Mouse (Mus musculus) small intestine, adult 2 months (tissue): ENCODE data around the gene Tdrd7. TPM values are rescaled to one million over a fixed set of nuclear protein-coding genes. Genes with fewer than 3 reads are reported as not detected.

ENCODE experiments used
- H3K27ac ChIP-seq: fragments of 200-500 bp; 2 replicates; pipeline ENCODE4 v1.5.1; 2012; ENCODE audit warnings: low read depth, low read length, control low read depth, inconsistent platforms; ENCODE audit not compliant: insufficient read depth
- H3K27me3 ChIP-seq: fragments of 200-500 bp; 2 replicates; pipeline ENCODE4 v1.6.1; 2012; ENCODE audit warnings: mild to moderate bottlenecking, moderate library complexity, low read length, inconsistent platforms; ENCODE audit not compliant: control insufficient read depth, insufficient read depth
- H3K36me3 ChIP-seq: fragments of 200-500 bp; 2 replicates; pipeline ENCODE4 v1.6.1; 2012; ENCODE audit warnings: mild to moderate bottlenecking, low read length, control low read depth, inconsistent platforms; ENCODE audit not compliant: control insufficient read depth, insufficient read depth
- H3K4me1 ChIP-seq: fragments of 200-500 bp; 2 replicates; pipeline ENCODE4 v1.6.1; 2012; ENCODE audit warnings: low read length, inconsistent platforms, mixed read lengths; ENCODE audit not compliant: control insufficient read depth, insufficient read depth, insufficient read length
- H3K4me3 ChIP-seq: fragments of 200-500 bp; 2 replicates; pipeline ENCODE4 v1.5.1; 2012; ENCODE audit warnings: low read depth, mild to moderate bottlenecking, control low read depth, inconsistent platforms, low read length, moderate library complexity
- CTCF ChIP-seq: fragments of 200-500 bp; IDR thresholded peaks from 2 replicates; pipeline ENCODE4 v1.5.1; 2012; ENCODE audit warnings: low read depth, mild to moderate bottlenecking, control low read depth, inconsistent platforms, low read length, moderate library complexity, mixed read lengths; ENCODE audit not compliant: insufficient replicate concordance, insufficient read length; ENCODE audit errors: extremely low read depth
- POLR2A ChIP-seq: fragments of 200-500 bp; IDR thresholded peaks from 2 replicates; pipeline ENCODE4 v1.6.1; 2012; ENCODE audit warnings: low read depth, mild to moderate bottlenecking, control low read depth, inconsistent platforms, low read length, moderate library complexity
- WGBS: fragments of 180-500 bp; shearing (Covaris S2); methylation state at CpG from one replicate; pipeline ENCODE4 v1.1.7; 2018; 5-methylcytosine and 5-hydroxymethylcytosine counted together
- polyA plus RNA-seq: library from polyadenylated mRNA; depleted of rRNA; stranded (reverse); fragments of >200 nt; gene quantifications from 2 replicates; pipeline ENCODE4 v1.2.3, GENCODE M21; 2012

The Tdrd7 gene
- polyA plus RNA-seq, 1 experiment: 21.9 TPM

DNA sequence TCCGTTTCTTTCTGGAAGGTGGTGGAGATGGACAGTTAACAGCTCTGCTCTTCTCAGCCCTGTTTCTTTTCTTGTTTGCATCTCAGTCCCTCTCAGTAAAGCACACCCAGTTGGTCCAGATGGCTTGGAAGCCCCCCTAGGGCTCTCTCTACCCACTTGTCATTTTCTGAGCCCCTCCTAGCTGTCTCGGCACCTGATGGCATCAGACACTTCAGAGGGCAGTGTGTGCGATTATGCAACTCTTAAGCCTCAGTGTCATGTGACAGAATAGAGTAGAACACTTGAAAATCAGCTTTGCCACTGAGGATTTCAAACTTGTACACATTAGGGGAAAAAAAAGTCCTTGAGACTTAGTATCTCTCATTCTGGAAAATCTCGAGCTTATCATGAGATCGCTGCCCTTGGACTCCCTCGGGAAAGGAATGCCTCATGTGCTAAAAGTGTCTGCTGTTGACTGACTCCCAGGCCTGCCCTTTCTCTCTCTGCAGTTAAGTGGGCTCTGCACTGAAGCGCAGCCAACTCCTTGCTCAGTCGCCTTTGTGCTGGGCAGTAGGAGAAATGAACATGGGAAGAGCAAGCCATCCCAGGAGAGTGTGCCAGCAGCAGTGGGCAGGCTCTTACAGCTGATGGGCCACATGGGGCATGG is 100.7 kb downstream of the Tdrd7 start:
- TF ChIP-seq CTCF: no peak
- TF ChIP-seq POLR2A: no peak
- Histone ChIP-seq H3K4me3 (no peak overlapping the region), H3K27ac (no peak overlapping the region), H3K36me3 (no peaks in the 10 kb centered on the region), H3K4me1 (no peaks in the 10 kb centered on the region), H3K27me3 (no peaks in the 10 kb centered on the region)
- WGBS: 50% methylated on average over 8 of the region's 8 CpGs

DNA sequence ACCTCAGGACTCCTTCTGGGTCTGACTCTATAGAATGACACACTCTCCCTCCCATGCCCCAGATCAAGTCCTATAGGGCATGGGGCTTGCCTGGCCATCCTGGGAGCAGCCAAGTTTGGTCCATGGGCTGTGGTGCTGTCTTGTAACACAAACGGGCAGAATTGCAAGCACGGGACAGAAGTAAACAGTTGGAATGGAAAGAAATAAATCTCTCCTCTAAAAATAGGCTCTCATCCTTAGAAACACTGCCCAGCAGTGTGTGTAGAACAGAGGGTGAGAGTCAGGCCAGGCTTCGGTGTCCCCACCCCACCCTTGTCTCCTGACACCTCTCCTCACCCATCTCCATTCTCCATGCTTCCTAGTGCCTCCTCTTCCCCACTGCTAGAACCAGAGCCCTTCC is 102.9 kb downstream of the Tdrd7 start:
- H3K27ac ChIP-seq: 0 out of 2 replicates have a peak overlapping the region, but pooled peaks have one; percentile 28
- H3K36me3 ChIP-seq: no peaks in the 10 kb centered on the region
- 71% methylated on average over 3 of the region's 3 CpGs for WGBS
- H3K4me1 ChIP-seq: no peaks in the 10 kb centered on the region
- no peak for TF ChIP-seq CTCF
- TF ChIP-seq POLR2A: no peak
- H3K4me3 ChIP-seq: no peak overlapping the region
- H3K27me3 ChIP-seq: no peaks in the 10 kb centered on the region

DNA sequence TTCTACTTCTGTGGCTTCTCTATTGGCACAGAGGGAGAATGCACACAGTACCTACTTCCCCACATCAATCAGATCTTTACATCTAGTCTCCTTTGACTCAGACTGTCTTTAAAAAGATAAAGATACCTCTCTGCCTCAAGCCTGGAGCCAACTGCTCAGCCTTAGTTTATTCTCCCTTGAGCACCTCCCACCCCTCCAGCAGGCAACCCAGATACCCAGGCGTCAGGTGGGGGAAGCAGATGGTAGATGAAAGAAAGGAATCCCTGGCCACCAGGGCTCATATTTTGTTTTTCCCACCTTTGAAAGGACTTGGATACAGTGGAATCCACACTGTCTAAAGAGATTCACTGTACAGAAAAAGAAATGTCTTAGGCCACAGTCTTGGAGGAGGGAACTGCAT is 103.4 kb downstream of the Tdrd7 start:
- H3K36me3 ChIP-seq: no peaks in the 10 kb centered on the region
- TF ChIP-seq CTCF (no peak), POLR2A (no peak)
- H3K4me1 ChIP-seq: no peaks in the 10 kb centered on the region
- WGBS: 41% methylated on average over 1 of the region's 1 CpGs
- no peak overlapping the region for H3K4me3 ChIP-seq
- H3K27ac ChIP-seq: 0 out of 2 replicates have a peak overlapping the region, but pooled peaks have one; percentile 28
- no peaks in the 10 kb centered on the region for H3K27me3 ChIP-seq

DNA sequence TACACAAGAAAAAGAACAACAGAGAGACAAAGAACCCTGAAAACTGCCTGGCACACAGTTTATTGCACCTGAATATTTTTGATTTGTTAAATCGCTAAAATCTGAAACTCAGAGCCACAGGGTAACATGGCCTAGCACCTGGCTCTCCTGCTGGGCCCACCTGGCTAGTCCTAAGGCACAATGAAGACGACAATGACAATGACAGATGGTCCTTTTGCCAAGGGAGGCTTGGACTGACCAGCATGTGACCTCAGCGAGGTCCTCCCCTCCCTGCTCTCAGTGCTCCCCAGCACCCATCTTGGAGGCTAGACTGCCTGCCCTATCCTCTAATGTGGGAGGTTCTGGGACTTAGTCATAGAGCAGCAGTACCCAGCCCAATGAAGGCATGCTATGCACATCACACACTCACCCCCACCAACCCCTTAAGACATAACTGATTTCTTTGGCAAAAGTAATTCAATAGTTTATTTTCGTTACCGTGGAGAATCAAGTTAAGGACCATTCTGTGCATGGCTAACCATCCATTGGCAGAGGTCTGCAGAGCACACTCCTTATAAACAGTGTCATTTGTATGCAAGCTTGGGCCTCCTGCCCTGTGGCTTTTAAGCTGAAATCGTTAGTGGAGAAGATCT is 104.8 kb downstream of the Tdrd7 start:
- H3K27ac ChIP-seq: no peak overlapping the region
- H3K36me3 ChIP-seq: no peaks in the 10 kb centered on the region
- TF ChIP-seq CTCF: no peak
- no peak for TF ChIP-seq POLR2A
- H3K4me3 ChIP-seq: no peak overlapping the region
- H3K27me3 ChIP-seq: no peaks in the 10 kb centered on the region
- 66% methylated on average over 6 of the region's 6 CpGs for WGBS
- no peaks in the 10 kb centered on the region for H3K4me1 ChIP-seq

DNA sequence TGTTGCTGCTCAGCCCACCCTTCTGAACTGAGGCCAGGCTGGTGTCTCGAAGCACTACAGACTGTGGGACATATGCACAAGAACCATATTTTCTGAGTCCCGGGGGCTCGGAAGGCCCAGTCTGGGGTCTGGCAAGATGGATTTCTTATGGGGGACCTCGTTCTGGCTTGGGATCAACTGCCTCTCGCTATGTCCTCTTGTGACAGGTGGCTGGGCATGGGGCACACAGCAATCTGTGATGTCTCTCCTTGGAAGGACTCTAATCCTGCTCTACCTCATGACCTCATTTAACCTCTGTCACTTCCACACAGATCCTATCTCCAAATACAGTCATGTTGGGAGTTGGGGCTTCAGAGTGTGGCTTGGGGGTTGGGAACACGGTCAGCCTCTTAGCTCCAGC is 107.5 kb downstream of the Tdrd7 start:
- no peak for TF ChIP-seq CTCF
- TF ChIP-seq POLR2A: no peak
- Histone ChIP-seq H3K36me3 (no peaks in the 10 kb centered on the region), H3K4me3 (no peak overlapping the region), H3K27me3 (no peaks in the 10 kb centered on the region), H3K27ac (no peak overlapping the region), H3K4me1 (no peaks in the 10 kb centered on the region)
- WGBS: 86% methylated on average over 6 of the region's 6 CpGs

DNA sequence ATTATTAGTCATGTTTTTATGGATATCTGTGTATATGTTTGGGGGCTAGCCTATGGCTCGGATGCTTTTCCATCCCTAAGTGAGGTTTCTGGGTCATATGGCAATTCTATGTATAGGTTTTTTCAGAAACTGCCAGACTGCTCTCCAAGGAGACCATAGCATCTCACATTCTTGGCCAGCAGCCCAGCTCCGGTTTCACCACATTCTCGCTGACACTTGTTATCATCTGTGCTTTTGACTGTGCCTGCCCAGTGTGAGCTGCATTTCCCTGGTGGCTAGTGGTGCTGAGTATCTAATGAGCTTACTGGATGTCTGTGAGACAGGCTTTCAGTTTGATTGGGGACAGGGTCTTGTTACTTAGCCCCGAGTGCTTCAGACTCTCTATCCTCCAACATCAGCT is 108.6 kb downstream of the Tdrd7 start:
- no peak for TF ChIP-seq CTCF
- no peaks in the 10 kb centered on the region for H3K36me3 ChIP-seq
- H3K4me3 ChIP-seq: no peak overlapping the region
- 47% methylated on average over 4 of the region's 4 CpGs for WGBS
- no peaks in the 10 kb centered on the region for H3K4me1 ChIP-seq
- H3K27ac ChIP-seq: no peak overlapping the region
- no peaks in the 10 kb centered on the region for H3K27me3 ChIP-seq

DNA sequence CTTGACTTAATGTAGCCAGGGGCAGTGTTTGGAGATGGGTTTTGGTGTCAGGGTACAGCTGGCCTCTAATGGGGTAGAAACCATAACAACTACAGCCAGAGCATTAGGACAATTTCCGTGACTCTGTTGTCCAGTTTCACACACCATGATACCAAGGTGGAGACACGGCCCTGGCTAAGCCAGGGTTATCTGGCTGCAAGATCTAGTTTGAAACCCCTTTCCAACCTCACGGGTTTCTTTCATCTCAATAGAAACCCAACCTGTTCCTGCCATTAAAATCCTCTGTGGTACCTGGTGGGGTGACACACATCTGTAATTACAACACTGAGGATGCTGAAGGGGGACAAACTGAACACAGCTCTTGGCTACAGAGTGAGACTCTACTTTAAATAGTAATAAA is 110.5 kb downstream of the Tdrd7 start:
- 82% methylated on average over 3 of the region's 3 CpGs for WGBS
- Histone ChIP-seq H3K27me3 (no peaks in the 10 kb centered on the region), H3K36me3 (no peaks in the 10 kb centered on the region), H3K4me1 (no peaks in the 10 kb centered on the region), H3K27ac (no peak overlapping the region), H3K4me3 (no peak overlapping the region)
- TF ChIP-seq CTCF (no peak), POLR2A (no peak)

DNA sequence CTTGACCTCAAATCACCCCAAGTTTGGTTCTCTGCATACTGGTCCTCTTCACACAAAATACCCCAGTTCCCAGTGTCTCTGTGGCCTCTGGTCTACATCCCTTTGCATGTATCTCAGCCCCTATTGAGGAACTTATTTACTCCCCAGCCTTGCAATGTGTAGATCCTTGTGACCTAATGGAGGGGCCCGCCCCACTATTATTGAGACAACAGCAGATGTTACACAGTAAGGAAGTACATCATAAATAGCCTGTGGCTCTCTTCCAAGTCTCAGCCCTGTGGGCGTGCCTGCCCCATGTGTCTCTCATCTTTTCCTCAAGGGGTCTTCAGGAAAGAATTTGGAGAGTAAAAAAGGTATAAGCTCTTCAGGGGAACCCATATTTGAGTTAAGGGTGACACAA is 111.8 kb downstream of the Tdrd7 start:
- no peaks in the 10 kb centered on the region for H3K27me3 ChIP-seq
- no peaks in the 10 kb centered on the region for H3K4me1 ChIP-seq
- H3K4me3 ChIP-seq: no peak overlapping the region
- TF ChIP-seq CTCF: no peak
- TF ChIP-seq POLR2A: no peak
- H3K27ac ChIP-seq: 0 out of 2 replicates have a peak overlapping the region, but pooled peaks have one; percentile 23
- H3K36me3 ChIP-seq: no peaks in the 10 kb centered on the region
- 9% methylated on average over 2 of the region's 2 CpGs for WGBS
